ENCODE assay signal across 8 mouse cellular contexts in the genomic region with DNA sequence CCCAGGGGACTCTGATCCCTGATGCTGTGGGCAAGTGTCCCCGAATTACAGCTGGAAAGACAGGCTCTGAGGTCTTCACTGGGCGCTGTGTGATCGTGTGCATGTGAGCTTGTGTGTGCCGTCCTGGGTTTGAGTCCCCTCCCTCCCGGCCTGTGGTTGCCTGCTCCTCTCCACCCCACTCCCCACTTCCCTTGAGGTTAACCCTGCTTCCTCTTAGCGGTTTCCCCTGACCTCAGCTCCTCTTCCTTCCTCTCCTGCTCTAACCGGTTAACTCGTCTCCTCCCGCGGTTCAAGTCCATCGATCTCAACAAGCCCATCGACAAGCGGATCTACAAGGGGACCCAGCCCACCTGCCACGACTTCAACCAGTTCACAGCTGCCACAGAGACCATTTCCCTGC. TPM values are rescaled to one million over a fixed set of nuclear protein-coding genes. Genes with fewer than 3 reads are reported as not detected.
DNase-seq lines count a peak whose midpoint lies in the region; ATAC-seq and TF ChIP-seq lines count a peak whose summit lies in the region.

No protein-coding gene starts in this region.

- intact Hi-C loops in left cerebral cortex, postnatal 25 days (cut with DNase I) = no loop called here

- TF ChIP-seq CTCF in G1E (IDR thresholded peaks at IDR 0.05; ENCODE audit: low read depth, low read length) = no peak

- no peak overlapping the region; the same call in 1 of the 2 replicates for H3K27ac ChIP-seq in heart, embryonic 12.5 days (ENCODE audit: poor library complexity, severe bottlenecking)
- no peak overlapping the region for H3K27ac ChIP-seq in liver, embryonic 11.5 days (ENCODE audit: low read depth, low read length)
- H3K27ac ChIP-seq in neural tube, embryonic 12.5 days = no peak overlapping the region

- peaks cover 68% of the 10 kb centered on the region for H3K4me1 ChIP-seq in G1E (ENCODE audit: insufficient read depth, low read depth, low read length)
- H3K4me1 ChIP-seq in heart, embryonic 12.5 days (replicated peaks) = peaks cover 53% of the 10 kb centered on the region
- peaks cover 29% of the 10 kb centered on the region for H3K4me1 ChIP-seq in liver, embryonic 11.5 days (replicated peaks; ENCODE audit: control insufficient read depth, insufficient read depth, low read length)
- H3K4me1 ChIP-seq in neural tube, embryonic 12.5 days = peaks cover 28% of the 10 kb centered on the region

- peaks cover 52% of the 10 kb centered on the region for H3K36me3 ChIP-seq in G1E (replicated peaks)
- H3K36me3 ChIP-seq in heart, embryonic 12.5 days = peaks cover 49% of the 10 kb centered on the region
- peaks cover 38% of the 10 kb centered on the region for H3K36me3 ChIP-seq in liver, embryonic 11.5 days (ENCODE audit: control insufficient read depth, insufficient read depth, low read length)
- peaks cover 51% of the 10 kb centered on the region for H3K36me3 ChIP-seq in neural tube, embryonic 12.5 days

- H3K4me3 ChIP-seq in G1E (ENCODE audit: low read depth, low read length) = peak overlapping the region; percentile 81
- H3K4me3 ChIP-seq in heart, embryonic 12.5 days = peak overlapping the region; percentile 99
- H3K4me3 ChIP-seq in liver, embryonic 11.5 days (ENCODE audit: low read depth, low read length) = peak overlapping the region; percentile 96
- 0 out of 2 replicates have a peak overlapping the region, but pooled peaks have one; percentile 97 for H3K4me3 ChIP-seq in neural tube, embryonic 12.5 days

- ATAC-seq in G1E (ENCODE audit: extremely low read depth, insufficient number of reproducible peaks, low FRiP score, poor library complexity, severe bottlenecking) = peak; percentile 63
- ATAC-seq in heart, embryonic 12.5 days (ENCODE audit: insufficient number of reproducible peaks, low FRiP score) = no peak
- ATAC-seq in liver, embryonic 11.5 days (replicated peaks; ENCODE audit: low FRiP score) = no peak
- ATAC-seq in neural tube, embryonic 12.5 days (ENCODE audit: low FRiP score, low read depth) = no peak

- H3K27me3 ChIP-seq in G1E (ENCODE audit: insufficient read depth, low read length) = no peaks in the 10 kb centered on the region; the same call in 1 of the 2 replicates
- no peaks in the 10 kb centered on the region for H3K27me3 ChIP-seq in heart, embryonic 12.5 days (replicated peaks)
- H3K27me3 ChIP-seq in liver, embryonic 11.5 days (replicated peaks; ENCODE audit: control insufficient read depth, insufficient read depth, low read length) = peaks cover 10% of the 10 kb centered on the region; the same call in 1 of the 2 replicates
- no peaks in the 10 kb centered on the region for H3K27me3 ChIP-seq in neural tube, embryonic 12.5 days (replicated peaks)

- no peaks in the 10 kb centered on the region for H3K9me3 ChIP-seq in G1E (replicated peaks)
- no peaks in the 10 kb centered on the region; the same call in 1 of the 2 replicates for H3K9me3 ChIP-seq in heart, embryonic 12.5 days (replicated peaks)
- H3K9me3 ChIP-seq in liver, embryonic 11.5 days (ENCODE audit: control insufficient read depth, low read length) = no peaks in the 10 kb centered on the region
- no peaks in the 10 kb centered on the region for H3K9me3 ChIP-seq in neural tube, embryonic 12.5 days

- DNase-seq in A20 (ENCODE audit: low read depth, low spot score) (peak; percentile 91), G1E (ENCODE audit: low spot score) (peak; percentile 75)
- peak; percentile 56 for DNase-seq in liver, embryonic 11.5 days (ENCODE audit: low spot score)
- no peak for DNase-seq in left cerebral cortex, postnatal 25 days (ENCODE audit: low spot score in 2 of 2)
- DNase-seq in embryo, embryonic 10.5 days (ENCODE audit: low spot score) = no peak
- DNase-seq in cerebellum, adult 9-10 months = no peak

- WGBS in heart, embryonic 12.5 days = 69% methylated on average over 14 of the region's 14 CpGs
- 39% methylated on average over 14 of the region's 14 CpGs for WGBS in liver, embryonic 11.5 days
- 82% methylated on average over 14 of the region's 14 CpGs for WGBS in neural tube, embryonic 12.5 days

- H3K9ac ChIP-seq in heart, embryonic 12.5 days = peak overlapping the region; percentile 99
- H3K9ac ChIP-seq in liver, embryonic 11.5 days (ENCODE audit: low read depth, low read length) = peak overlapping the region; percentile 93; the same call in 1 of the 2 replicates
- H3K9ac ChIP-seq in neural tube, embryonic 12.5 days = 0 out of 2 replicates have a peak overlapping the region, but pooled peaks have one; percentile 96

- H3K4me2 ChIP-seq in heart, embryonic 12.5 days = peak overlapping the region; percentile 95
- peak overlapping the region; percentile 96 for H3K4me2 ChIP-seq in liver, embryonic 11.5 days
- peak overlapping the region; percentile 95 for H3K4me2 ChIP-seq in neural tube, embryonic 12.5 days (replicated peaks)

RNA-seq across cellular contexts. Expression of gene Dmwd, which starts 1.7 kb away (rescaled TPM):
- total RNA-seq in G1E (2014; fragmentation: Nextera tagmentation) = 36.2 and 50.6 TPM in 2 replicates
- 22.4 and 23.6 TPM in 2 replicates for total RNA-seq in G1E (2017)
- polyA plus RNA-seq in G1E (2012) = 141 and 150 TPM in 2 replicates
- polyA plus RNA-seq in heart, embryonic 12.5 days (2016; fragmentation: Nextera tagmentation; extraction: Ambion mirVana) = 15.4 and 15.5 TPM in 2 replicates
- 10.2 and 12.8 TPM in 2 replicates for polyA plus RNA-seq in liver, embryonic 11.5 days (2014; fragmentation: Nextera tagmentation; extraction: Ambion mirVana)
- polyA plus RNA-seq in neural tube, embryonic 12.5 days (2016; fragmentation: Nextera tagmentation; extraction: Ambion mirVana) = 29.6 and 30.7 TPM in 2 replicates
- 100 to 1,000 TPM; 138 to 142 TPM for total RNA-seq in left cerebral cortex, postnatal 25 days (2021)

RNA-seq across cellular contexts. Expression of gene Dmpk, which starts 5.9 kb away (rescaled TPM):
- 17.1 and 27.5 TPM in 2 replicates for total RNA-seq in G1E (2014; fragmentation: Nextera tagmentation)
- total RNA-seq in G1E (2017) = 7.3 and 8.0 TPM in 2 replicates
- polyA plus RNA-seq in G1E (2012) = 78.7 and 82.1 TPM in 2 replicates
- polyA plus RNA-seq in heart, embryonic 12.5 days (2016; fragmentation: Nextera tagmentation; extraction: Ambion mirVana) = 16.4 and 17.2 TPM in 2 replicates
- polyA plus RNA-seq in liver, embryonic 11.5 days (2014; fragmentation: Nextera tagmentation; extraction: Ambion mirVana) = 12.4 and 13.9 TPM in 2 replicates
- polyA plus RNA-seq in neural tube, embryonic 12.5 days (2016; fragmentation: Nextera tagmentation; extraction: Ambion mirVana) = 13.7 and 18.2 TPM in 2 replicates
- 10 to 100 TPM; 25.0 to 37.5 TPM for total RNA-seq in left cerebral cortex, postnatal 25 days (2021)

RNA-seq across cellular contexts. Expression of gene Six5, which starts 16.6 kb away (rescaled TPM):
- 1.8 and 3.8 TPM in 2 replicates for total RNA-seq in G1E (2014; fragmentation: Nextera tagmentation)
- total RNA-seq in G1E (2017) = 2.6 and 3.6 TPM in 2 replicates
- polyA plus RNA-seq in G1E (2012) = 9.2 and 9.9 TPM in 2 replicates
- 7.1 and 7.2 TPM in 2 replicates for polyA plus RNA-seq in heart, embryonic 12.5 days (2016; fragmentation: Nextera tagmentation; extraction: Ambion mirVana)
- polyA plus RNA-seq in liver, embryonic 11.5 days (2014; fragmentation: Nextera tagmentation; extraction: Ambion mirVana) = 3.7 and 4.3 TPM in 2 replicates
- 4.5 and 5.2 TPM in 2 replicates for polyA plus RNA-seq in neural tube, embryonic 12.5 days (2016; fragmentation: Nextera tagmentation; extraction: Ambion mirVana)
- total RNA-seq in left cerebral cortex, postnatal 25 days (2021) = 1 to 10 TPM; 1.6 to 2.2 TPM

RNA-seq across cellular contexts. Expression of gene Rsph6a, which starts 23.3 kb away (rescaled TPM):
- not detected in 2 replicates for total RNA-seq in G1E (2014; fragmentation: Nextera tagmentation)
- 0.33 and 0.76 TPM in 2 replicates for total RNA-seq in G1E (2017)
- 0.16 and 0.23 TPM in 2 replicates for polyA plus RNA-seq in G1E (2012)
- not detected in 2 replicates for polyA plus RNA-seq in heart, embryonic 12.5 days (2016; fragmentation: Nextera tagmentation; extraction: Ambion mirVana)
- polyA plus RNA-seq in liver, embryonic 11.5 days (2014; fragmentation: Nextera tagmentation; extraction: Ambion mirVana) = not detected in 2 replicates
- polyA plus RNA-seq in neural tube, embryonic 12.5 days (2016; fragmentation: Nextera tagmentation; extraction: Ambion mirVana) = not detected in 2 replicates
- under 1 TPM; 0.14 to 0.30 TPM for total RNA-seq in left cerebral cortex, postnatal 25 days (2021)

RNA-seq across cellular contexts. Expression of gene Gm4969, which starts 40.4 kb away (rescaled TPM):
- total RNA-seq in G1E (2014; fragmentation: Nextera tagmentation) = 0.39 TPM in 1 of 2 replicates, not detected in the other
- 0.05 TPM in 1 of 2 replicates, not detected in the other for total RNA-seq in G1E (2017)
- 0.01 TPM in 1 of 2 replicates, not detected in the other for polyA plus RNA-seq in G1E (2012)
- polyA plus RNA-seq in heart, embryonic 12.5 days (2016; fragmentation: Nextera tagmentation; extraction: Ambion mirVana) = 2.2 TPM in 2 replicates
- polyA plus RNA-seq in liver, embryonic 11.5 days (2014; fragmentation: Nextera tagmentation; extraction: Ambion mirVana) = 1.2 and 1.9 TPM in 2 replicates
- 1.0 and 1.1 TPM in 2 replicates for polyA plus RNA-seq in neural tube, embryonic 12.5 days (2016; fragmentation: Nextera tagmentation; extraction: Ambion mirVana)
- total RNA-seq in left cerebral cortex, postnatal 25 days (2021) = under 1 TPM; 0.25 to 0.32 TPM

Comparison
In these comparisons a context has a peak if more than half of its experiments do, and no peak if none do; other contexts are left out.
1. DNase-seq: peak in A20 (single experiment), G1E (single experiment) and liver, embryonic 11.5 days (single experiment); none in left cerebral cortex, postnatal 25 days (0 of 2), embryo, embryonic 10.5 days (single experiment) and cerebellum, adult 9-10 months (single experiment).
2. Peak in every context shown above with its lines, with median percentiles within 50 percentile points of each other: H3K4me3 ChIP-seq, H3K4me2 ChIP-seq and H3K9ac ChIP-seq.